Mouse (Mus musculus): ENCODE results near the gene Srp9.

- TF ChIP-seq CTCF (IDR thresholded peaks at IDR 0.05; ENCODE audit: insufficient read depth, low read length) (no peak), POLR2A (IDR thresholded peaks at IDR 0.05; ENCODE audit: borderline replicate concordance, extremely low read depth, low read depth, low read length) (no peak)
Measured at GRCm38 (mm10) chr1:182103436-182103835, 21.1 kb upstream of the Srp9 start.

Data from lung, adult 2 months (tissue).